Mouse (Mus musculus) heart, adult 2 months (tissue): ENCODE data around the gene Pnkp. TPM values are rescaled to one million over a fixed set of nuclear protein-coding genes. Genes with fewer than 3 reads are reported as not detected.

Experiments
- DNase-seq, 2 experiments: peaks; one replicate each; pipeline ENCODE4 v3.0.0; 2021
- H3K27ac ChIP-seq: fragments of 200-600 bp; 2 replicates; pipeline ENCODE4 v1.8.1; 2022
- H3K27me3 ChIP-seq: fragments of 200-500 bp; 2 replicates; pipeline ENCODE4 v1.6.1; 2012; ENCODE audit warnings: mild to moderate bottlenecking, low read length, inconsistent platforms, mixed read lengths; ENCODE audit not compliant: control insufficient read depth, insufficient read depth
- H3K36me3 ChIP-seq: fragments of 200-500 bp; 2 replicates; pipeline ENCODE4 v1.6.1; 2012; ENCODE audit warnings: low read length, inconsistent platforms; ENCODE audit not compliant: control insufficient read depth, insufficient read depth
- H3K4me1 ChIP-seq: fragments of 200-500 bp; 2 replicates; pipeline ENCODE4 v1.6.1; 2011; ENCODE audit warnings: low read length; ENCODE audit not compliant: control insufficient read depth, insufficient read depth
- H3K4me3 ChIP-seq: fragments of 200-600 bp; 2 replicates; pipeline ENCODE4 v1.8.1; 2022
- H3K79me2 ChIP-seq: fragments of 200-500 bp; replicated peaks from 2 replicates; pipeline ENCODE4 v1.6.1; 2012; ENCODE audit warnings: mild to moderate bottlenecking, inconsistent platforms, low read length, moderate library complexity, mixed read lengths; ENCODE audit not compliant: control insufficient read depth, insufficient read depth
- H3K9ac ChIP-seq: fragments of 200-500 bp; 2 replicates; pipeline ENCODE4 v1.6.1; 2012; ENCODE audit warnings: low read depth, mild to moderate bottlenecking, control low read depth, inconsistent platforms, low read length, mixed read lengths
- CTCF ChIP-seq: fragments of 200-600 bp; IDR thresholded peaks from 2 replicates; pipeline ENCODE4 v1.8.1; 2022; ENCODE audit warnings: antibody characterized with exemption, mild to moderate bottlenecking, moderate library complexity
- EP300 ChIP-seq: fragments of 200-500 bp; IDR thresholded peaks from 2 replicates; pipeline ENCODE4 v1.6.1; 2011; ENCODE audit warnings: low read depth, low read length, control low read depth; ENCODE audit not compliant: insufficient read depth
- POLR2A ChIP-seq: fragments of 200-500 bp; IDR thresholded peaks from 2 replicates; pipeline ENCODE4 v1.6.1; 2011; ENCODE audit warnings: mild to moderate bottlenecking, low read depth, low read length, control low read depth; ENCODE audit not compliant: insufficient read depth
- WGBS: fragments of 180-500 bp; shearing (Covaris S2); methylation state at CpG from one replicate; pipeline ENCODE4 v1.1.7; 2018; 5-methylcytosine and 5-hydroxymethylcytosine counted together
- intact Hi-C: fragments of 180-260 bp; cut with DNase I; formaldehyde crosslinking; loops from one replicate; pipeline ENCODE4 v1.15.1; 2025
- polyA plus RNA-seq: library from polyadenylated mRNA; depleted of rRNA; stranded (reverse); fragments of >200 nt; gene quantifications from 2 replicates; pipeline ENCODE4 v1.2.3, GENCODE M21; 2012
- total RNA-seq, 2 experiments: library from RNA; stranded (reverse); gene quantifications; 2 replicates each; pipeline ENCODE4 v1.2.3; 2021

Pnkp gene
- total and polyA plus RNA-seq, 3 experiments = 15.3 to 20.2 (median 19.6) TPM

DNA sequence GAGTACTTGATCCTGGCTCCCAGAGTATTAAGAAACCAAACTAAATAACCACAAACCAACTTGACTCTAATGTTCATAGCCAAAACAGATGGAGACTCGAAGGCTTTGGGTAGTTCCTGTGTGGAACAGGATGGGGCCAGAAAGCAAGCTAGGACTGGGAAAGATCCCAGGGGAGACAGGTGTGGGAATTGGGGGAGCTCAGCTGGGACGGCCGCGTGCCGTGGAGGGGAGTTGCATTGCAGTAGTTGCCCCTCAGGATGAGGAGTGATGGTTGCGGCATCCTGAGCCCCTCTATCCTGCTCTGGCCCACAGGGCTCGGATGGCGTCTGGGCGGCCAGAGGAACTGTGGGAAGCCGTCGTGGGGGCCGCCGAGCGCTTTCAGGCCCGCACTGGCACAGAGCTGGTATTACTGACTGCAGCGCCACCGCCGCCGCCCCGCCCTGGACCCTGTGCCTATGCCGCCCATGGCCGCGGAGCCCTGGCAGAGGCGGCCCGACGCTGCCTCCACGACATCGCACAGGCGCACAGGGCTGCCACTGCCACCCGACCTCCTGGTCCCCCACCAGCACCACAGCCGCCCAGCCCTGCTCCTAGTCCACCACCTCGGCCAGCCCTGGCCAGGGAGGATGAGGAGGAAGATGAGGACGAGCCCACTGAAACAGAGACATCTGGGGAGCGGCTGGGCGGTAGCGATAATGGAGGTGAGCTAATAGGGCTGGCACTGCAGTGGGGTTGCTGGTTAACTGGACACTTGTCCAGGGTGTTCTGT lies 4.5 kb upstream of the Pnkp start:
- no peaks in the 10 kb centered on the region for H3K36me3 ChIP-seq
- H3K79me2 ChIP-seq = peaks cover 3% of the 10 kb centered on the region
- no peaks in the 10 kb centered on the region for H3K27me3 ChIP-seq
- H3K9ac ChIP-seq = no peak overlapping the region
- no peak for DNase-seq
- H3K27ac ChIP-seq = no peak overlapping the region
- no peak overlapping the region for H3K4me3 ChIP-seq
- WGBS = 88% methylated on average over 36 of the region's 36 CpGs
- intact Hi-C loops = no loop called here
- peaks cover 9% of the 10 kb centered on the region for H3K4me1 ChIP-seq
- TF ChIP-seq EP300 (no peak), CTCF (no peak), POLR2A (0 out of 2 replicates have a peak, but pooled peaks have one; percentile 13)

DNA sequence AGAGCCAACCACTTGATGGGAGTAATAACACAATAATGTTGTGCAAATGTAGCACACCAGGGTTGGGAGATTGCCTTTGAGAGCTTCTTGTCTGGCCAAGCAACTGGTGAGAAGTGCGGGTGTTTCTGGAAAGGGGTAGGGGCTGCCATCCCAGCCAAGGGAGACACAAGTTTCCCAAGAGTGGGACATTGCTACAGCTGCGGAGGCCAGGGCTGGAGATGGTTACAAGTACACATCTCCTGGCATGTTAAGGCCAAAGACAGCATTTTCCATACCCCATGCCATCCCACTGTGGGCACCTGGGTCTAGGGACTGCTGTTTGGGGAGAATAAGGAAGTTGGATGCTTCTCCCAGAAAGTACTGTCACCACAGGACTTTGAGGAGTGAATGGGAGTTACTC lies 3.9 kb upstream of the Pnkp start:
- Histone ChIP-seq H3K9ac (no peak overlapping the region), H3K79me2 (peaks cover 3% of the 10 kb centered on the region), H3K27ac (no peak overlapping the region), H3K36me3 (no peaks in the 10 kb centered on the region), H3K27me3 (no peaks in the 10 kb centered on the region), H3K4me3 (no peak overlapping the region), H3K4me1 (peaks cover 8% of the 10 kb centered on the region)
- TF ChIP-seq CTCF (no peak), EP300 (no peak), POLR2A (no peak)
- WGBS = 92% methylated on average over 2 of the region's 2 CpGs
- no peak for DNase-seq
- intact Hi-C loops = no loop called here

DNA sequence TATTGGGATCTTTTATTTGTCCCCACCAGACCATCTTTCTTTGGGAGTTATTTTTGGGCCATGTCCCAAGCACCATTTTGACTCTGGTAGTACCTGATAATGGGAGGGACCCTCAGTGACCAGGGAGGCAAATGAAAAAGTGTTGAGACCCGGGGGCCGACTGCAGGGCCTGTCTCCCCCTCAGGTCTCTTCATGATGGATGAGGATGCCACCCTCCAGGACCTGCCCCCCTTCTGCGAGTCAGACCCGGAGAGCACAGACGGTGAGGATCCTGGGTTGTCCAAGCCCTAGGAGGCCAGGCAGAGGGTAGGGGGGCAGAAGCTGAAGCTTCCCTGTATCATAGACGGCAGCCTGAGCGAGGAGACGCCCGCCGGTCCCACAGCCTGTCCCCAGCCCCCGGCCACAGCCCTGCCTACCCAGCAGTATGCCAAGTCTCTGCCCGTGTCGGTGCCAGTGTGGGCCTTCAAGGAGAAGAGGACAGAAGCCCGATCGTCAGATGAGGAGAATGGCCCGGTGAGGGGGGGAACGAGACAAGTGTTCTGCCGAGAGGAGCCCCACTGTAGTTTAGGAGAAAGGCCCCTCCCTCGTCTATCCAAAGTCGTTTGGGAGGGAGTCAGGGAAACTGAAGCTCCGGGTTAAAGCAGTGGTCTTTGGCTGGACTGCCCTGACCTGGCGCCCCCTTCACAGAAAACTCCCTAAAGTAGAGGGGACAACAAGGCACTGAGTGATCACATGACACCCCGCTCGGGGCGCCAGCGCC lies 3.2 kb upstream of the Pnkp start:
- 14% methylated on average over 26 of the region's 26 CpGs for WGBS
- H3K27me3 ChIP-seq = no peaks in the 10 kb centered on the region
- H3K4me3 ChIP-seq = peak overlapping the region; percentile 59
- no peak for TF ChIP-seq POLR2A
- no peak for TF ChIP-seq CTCF
- TF ChIP-seq EP300 = no peak
- H3K36me3 ChIP-seq = no peaks in the 10 kb centered on the region
- no peak for DNase-seq
- H3K4me1 ChIP-seq = peaks cover 8% of the 10 kb centered on the region
- peak overlapping the region; percentile 98 for H3K27ac ChIP-seq
- intact Hi-C loops = loop anchor here (2.0 kb wide), 1 partner anchor 15 kb away; the partner anchor contains the start of gene Ptov1
- H3K9ac ChIP-seq = peak overlapping the region; percentile 86
- peaks cover 3% of the 10 kb centered on the region for H3K79me2 ChIP-seq

DNA sequence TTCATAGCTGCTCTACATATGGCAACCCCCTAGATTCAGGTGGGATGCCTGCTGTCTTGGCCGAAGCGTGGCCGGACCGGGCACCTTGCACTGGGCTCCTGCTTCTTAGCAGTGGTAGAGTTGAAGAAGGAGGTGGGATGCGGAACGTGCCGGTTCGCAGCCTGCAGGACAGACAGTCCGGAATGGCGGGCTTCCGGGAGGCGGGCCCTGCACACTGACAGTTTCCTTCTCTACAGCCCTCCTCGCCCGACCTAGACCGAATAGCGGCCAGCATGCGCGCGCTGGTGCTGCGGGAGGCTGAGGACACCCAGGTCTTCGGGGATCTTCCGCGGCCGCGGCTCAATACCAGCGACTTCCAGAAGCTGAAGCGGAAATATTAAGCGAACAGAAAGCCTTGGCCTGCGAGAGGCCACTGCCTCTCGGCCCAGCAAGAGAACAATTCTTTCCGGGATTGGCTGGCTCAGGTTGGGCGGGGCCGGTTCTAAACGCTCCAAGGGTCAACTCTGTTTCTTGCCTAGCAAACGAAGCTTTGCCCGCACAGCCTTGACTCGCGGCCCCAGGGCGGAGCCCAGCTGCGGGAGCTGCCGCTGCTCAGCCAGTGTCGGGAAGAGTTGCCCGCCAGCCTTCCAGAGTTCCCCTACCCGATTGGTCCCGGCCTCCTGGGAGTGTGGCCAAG lies 2.4 kb upstream of the Pnkp start:
- H3K27me3 ChIP-seq = no peaks in the 10 kb centered on the region
- H3K4me1 ChIP-seq = peaks cover 8% of the 10 kb centered on the region
- under 1% methylated on average over 45 of the region's 45 CpGs for WGBS
- H3K27ac ChIP-seq = peak overlapping the region; percentile 98
- 0 out of 2 replicates have a peak, but pooled peaks have one; percentile 10 for TF ChIP-seq EP300
- no peak for TF ChIP-seq CTCF
- TF ChIP-seq POLR2A = peak; percentile 76
- peak overlapping the region; percentile 86 for H3K9ac ChIP-seq
- DNase-seq = peak; percentile 91 to 93
- peak overlapping the region; percentile 59 for H3K4me3 ChIP-seq
- intact Hi-C loops = loop anchor here (2.0 to 5.0 kb wide), 2 partner anchors 14 to 43 kb away; partner anchors contain the start of genes Fuz and Ptov1
- H3K79me2 ChIP-seq = peaks cover 3% of the 10 kb centered on the region
- H3K36me3 ChIP-seq = no peaks in the 10 kb centered on the region

DNA sequence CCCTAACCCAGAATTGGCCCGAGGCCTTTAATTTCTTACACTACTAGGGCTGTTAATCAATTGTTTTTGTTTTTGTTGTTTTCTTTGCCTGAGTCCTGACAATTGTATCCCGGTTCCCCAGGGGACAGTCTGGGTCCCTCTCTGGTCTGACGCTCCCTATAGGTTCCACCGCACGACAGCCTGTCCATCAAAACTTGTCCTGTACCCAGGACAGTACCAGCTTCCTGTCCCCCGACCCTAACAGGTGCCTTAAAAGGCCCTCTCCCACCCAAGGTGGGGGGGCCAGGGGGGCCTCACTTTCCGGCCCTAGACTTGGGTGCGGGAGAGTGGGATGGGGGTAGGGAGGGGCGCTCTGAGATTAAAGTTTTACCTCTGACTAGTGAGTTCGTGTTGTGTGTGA lies 1.9 kb upstream of the Pnkp start:
- TF ChIP-seq EP300 (no peak), POLR2A (no peak), CTCF (peak; percentile 51)

More for the DNA sequence above, 1.9 kb upstream of the Pnkp start:
- WGBS = 23% methylated on average over 10 of the region's 10 CpGs
- peak overlapping the region; percentile 98 for H3K27ac ChIP-seq
- peak overlapping the region; percentile 59 for H3K4me3 ChIP-seq
- intact Hi-C loops = loop anchor here (2.0 to 5.0 kb wide), 2 partner anchors 14 to 42 kb away; partner anchors contain the start of genes Fuz and Ptov1
- DNase-seq = no peak
- H3K9ac ChIP-seq = peak overlapping the region; percentile 86
- H3K36me3 ChIP-seq = no peaks in the 10 kb centered on the region
- H3K4me1 ChIP-seq = peaks cover 8% of the 10 kb centered on the region
- H3K27me3 ChIP-seq = no peaks in the 10 kb centered on the region
- H3K79me2 ChIP-seq = peaks cover 3% of the 10 kb centered on the region
